Mouse (Mus musculus): ENCODE measurements around the gene Armc10.

- TF ChIP-seq POLR2A (IDR thresholded peaks at IDR 0.05; ENCODE audit: borderline replicate concordance, extremely low read depth, insufficient read depth, insufficient read length, poor library complexity, severe bottlenecking) (no peak), CTCF (IDR thresholded peaks at IDR 0.05; ENCODE audit: borderline replicate concordance, extremely low read depth, insufficient read depth, insufficient read length) (no peak)
Measured at GRCm38 (mm10) chr5:21663081-21663480, 17.5 kb downstream of the Armc10 start.
